Mouse (Mus musculus) ES-E14 (cell line): ENCODE measurements around the gene Gng5. TPM values are rescaled to one million over a fixed set of nuclear protein-coding genes. Genes with fewer than 3 reads are reported as not detected.

Experiments used
- DNase-seq: peaks from one replicate; pipeline ENCODE4 v3.0.0-alpha.2; 2013; ENCODE audit warnings: low read depth, low spot score
- H3K27ac ChIP-seq: 2 replicates; pipeline ENCODE4 v1.5.1; 2012; ENCODE audit warnings: low read depth, mild to moderate bottlenecking, low read length, moderate library complexity, mixed read lengths; ENCODE audit not compliant: poor library complexity, insufficient read depth, severe bottlenecking
- H3K36me3 ChIP-seq: 2 replicates; pipeline ENCODE4 v1.6.1; 2012; ENCODE audit warnings: mild to moderate bottlenecking, low read length, moderate library complexity, mixed read lengths; ENCODE audit not compliant: control insufficient read depth, poor library complexity, insufficient read depth, severe bottlenecking
- H3K4me1 ChIP-seq, 2 experiments: fragments of 150-350 bp in 1 of 2; sonication (generic) in 1 of 2; 2 replicates each; pipeline ENCODE4 v1.6.1; 2012; ENCODE audit warnings: low read length in 2 of 2, mild to moderate bottlenecking in 1 of 2, mixed read lengths in 1 of 2; ENCODE audit not compliant: control insufficient read depth in 2 of 2, insufficient read depth in 2 of 2, poor library complexity in 1 of 2
- H3K4me3 ChIP-seq, 2 experiments: fragments of 150-350 bp in 1 of 2; sonication (generic) in 1 of 2; 2 replicates each; pipeline ENCODE4 v1.5.1; 2012; ENCODE audit warnings: low read length in 2 of 2, low read depth in 1 of 2, mild to moderate bottlenecking in 1 of 2, mixed read lengths in 1 of 2; ENCODE audit not compliant: insufficient read depth in 1 of 2, poor library complexity in 1 of 2, severe bottlenecking in 1 of 2
- H3K9ac ChIP-seq: 2 replicates; pipeline ENCODE4 v1.6.1; 2012; ENCODE audit warnings: low read depth, mild to moderate bottlenecking, low read length, mixed read lengths; ENCODE audit not compliant: poor library complexity, insufficient read depth, severe bottlenecking
- H3K9me3 ChIP-seq: fragments of 150-350 bp; sonication (generic); 2 replicates; pipeline ENCODE4 v1.6.1; 2012; ENCODE audit warnings: low read depth, mild to moderate bottlenecking, low read length; ENCODE audit not compliant: control insufficient read depth, insufficient read depth
- CHD2 ChIP-seq: IDR thresholded peaks from 2 replicates; pipeline ENCODE4 v1.6.1; 2014; ENCODE audit warnings: mild to moderate bottlenecking, low read depth, low read length, inconsistent platforms
- HCFC1 ChIP-seq: IDR thresholded peaks from 2 replicates; pipeline ENCODE4 v1.6.1; 2012; ENCODE audit warnings: low read length, inconsistent platforms, borderline replicate concordance; ENCODE audit not compliant: insufficient read depth
- MAFK ChIP-seq: IDR thresholded peaks from 2 replicates; pipeline ENCODE4 v1.6.1; 2014; ENCODE audit warnings: mild to moderate bottlenecking, low read depth, low read length, inconsistent platforms; ENCODE audit not compliant: insufficient read depth
- ZC3H11A ChIP-seq: IDR thresholded peaks from 2 replicates; pipeline ENCODE4 v1.6.1; 2012; ENCODE audit warnings: low read depth, mild to moderate bottlenecking, inconsistent platforms, low read length, borderline replicate concordance
- ZNF384 ChIP-seq: IDR thresholded peaks from 2 replicates; pipeline ENCODE4 v1.6.1; 2012; ENCODE audit warnings: low read depth, low read length, inconsistent platforms
- in situ Hi-C, 2 experiments: fragments of 600-800 bp; cut with MboI; formaldehyde crosslinking; loops; one replicate each; pipeline ENCODE4 v1.15.1; 2025; ENCODE audit warnings: low sequenced_read_pairs in 2 of 2, inconsistent platforms in 1 of 2; ENCODE audit not compliant: unreplicated experiment in 2 of 2
- total RNA-seq: library from RNA; depleted of rRNA; stranded (reverse); fragments of 300-350 nt; gene quantifications from 2 replicates; pipeline ENCODE4 v1.2.3, GENCODE M21; 2012; rRNA removed

Gng5 gene
- total RNA-seq, 1 experiment, result 234 TPM

DNA sequence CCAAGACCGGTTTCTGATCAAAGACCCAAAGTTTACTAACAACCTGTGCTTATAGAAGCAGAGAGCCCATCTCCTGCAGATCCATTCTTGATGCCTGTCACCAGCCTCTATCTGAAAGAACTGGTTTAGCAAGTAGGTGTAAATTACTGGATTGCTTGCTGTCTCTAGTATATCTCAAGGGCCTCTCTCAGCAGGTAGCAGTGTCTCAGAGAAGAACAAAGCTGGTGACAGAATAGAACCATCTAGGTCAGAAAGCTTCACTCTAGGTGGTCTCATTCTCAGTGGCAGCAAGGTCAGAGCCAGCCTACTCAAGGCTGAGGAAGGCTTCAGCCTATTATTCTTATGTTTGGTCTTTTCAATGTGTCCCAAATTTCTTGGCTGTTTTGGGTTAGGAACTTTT lies 44.0 kb downstream of the Gng5 start:
- H3K4me1 ChIP-seq, result peaks cover 0 to 5% of the 10 kb centered on the region in 2 experiments; a peak in 1 of 4 replicates
- no peak for DNase-seq
- H3K9ac ChIP-seq, result no peak overlapping the region
- in situ Hi-C loops, result no loop called here
- H3K9me3 ChIP-seq, result 0 out of 2 replicates have a peak, but pooled peaks cover 2% of the 10 kb centered on the region
- TF ChIP-seq ZC3H11A, result no peak
- TF ChIP-seq ZNF384, result no peak
- TF ChIP-seq MAFK, result no peak
- TF ChIP-seq CHD2, result no peak
- TF ChIP-seq HCFC1, result no peak
- H3K36me3 ChIP-seq, result no peaks in the 10 kb centered on the region
- H3K27ac ChIP-seq, result no peak overlapping the region
- H3K4me3 ChIP-seq, result no peak overlapping the region

DNA sequence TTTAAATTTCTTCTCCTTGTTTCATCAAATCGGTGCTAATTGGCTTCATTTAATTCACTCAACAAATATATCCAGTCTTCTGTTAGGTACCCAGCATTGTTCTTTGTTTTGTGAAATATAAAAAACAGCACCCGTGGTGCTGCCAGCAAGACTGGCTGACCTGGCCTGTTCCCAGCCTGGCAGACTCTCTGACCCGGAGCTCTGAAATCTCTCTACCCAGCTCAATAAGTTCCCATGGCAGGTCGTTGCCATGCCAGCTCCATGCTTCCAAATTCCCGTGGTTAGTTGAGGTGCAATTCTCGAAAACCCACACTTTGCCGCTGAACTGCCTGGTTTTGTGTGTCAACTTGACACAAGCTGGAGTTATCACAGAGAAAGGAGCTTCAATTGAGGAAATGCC lies 55.2 kb downstream of the Gng5 start:
- in situ Hi-C loops, result no loop called here
- no peaks in the 10 kb centered on the region for H3K36me3 ChIP-seq
- no peaks in the 10 kb centered on the region for H3K4me1 ChIP-seq
- no peak overlapping the region for H3K9ac ChIP-seq
- no peak for DNase-seq
- no peak overlapping the region for H3K27ac ChIP-seq
- H3K4me3 ChIP-seq, result no peak overlapping the region
- no peaks in the 10 kb centered on the region for H3K9me3 ChIP-seq
- TF ChIP-seq HCFC1 (no peak), MAFK (no peak), ZC3H11A (no peak), ZNF384 (no peak), CHD2 (no peak)

Other genes starting within 250 kb of the Gng5 start
- 18.4 and 29.2 TPM in 2 replicates for gene Ssx2ip, start 95.2 kb upstream of the Gng5 start, total RNA-seq
- gene Ctbs, start 50.0 kb upstream of the Gng5 start, total RNA-seq, result 10.4 and 15.6 TPM in 2 replicates
- gene Spata1, start 54 bp upstream of the Gng5 start, total RNA-seq, result 2.2 and 3.1 TPM in 2 replicates
- gene Rpf1, start 21.6 kb downstream of the Gng5 start, total RNA-seq, result 50.2 and 64.9 TPM in 2 replicates
- gene Uox, start 70.6 kb downstream of the Gng5 start, total RNA-seq, result not detected in 2 replicates
- gene Dnase2b, start 115.8 kb downstream of the Gng5 start, total RNA-seq, result not detected in 2 replicates
- gene 4930503B20Rik, start 151.5 kb downstream of the Gng5 start, total RNA-seq, result not detected in 2 replicates
- 0.45 TPM in 1 of 2 replicates, not detected in the other for gene Samd13, start 185.8 kb downstream of the Gng5 start, total RNA-seq